Mouse (Mus musculus) limb, embryonic 14.5 days (tissue): ENCODE data around the gene Anks1b. TPM values are rescaled to one million over a fixed set of nuclear protein-coding genes. Genes with fewer than 3 reads are reported as not detected.

Experiments used
- ATAC-seq: fragments of 200-750 bp; cut with Nextera tagmentation; 2 replicates; pipeline ENCODE4 v1.8.0; 2017; ENCODE audit warnings: low read depth, moderate number of reproducible peaks, moderate TSS enrichment; ENCODE audit not compliant: low FRiP score
- DNase-seq: peaks from one replicate; pipeline ENCODE4 v3.0.0-alpha.2; 2015; ENCODE audit warnings: low spot score
- H3K27ac ChIP-seq: fragments of 300-500 bp; sonication (generic); replicated peaks from 2 replicates; pipeline ENCODE4 v1.5.1; 2014; ENCODE audit warnings: low read depth, mild to moderate bottlenecking, low read length, moderate library complexity, mixed read lengths
- H3K27me3 ChIP-seq: fragments of 300-500 bp; sonication (generic); 2 replicates; pipeline ENCODE4 v1.6.1; 2014; ENCODE audit warnings: low read length, mixed read lengths; ENCODE audit not compliant: control insufficient read depth, insufficient read depth
- H3K36me3 ChIP-seq: fragments of 300-500 bp; sonication (generic); 2 replicates; pipeline ENCODE4 v1.6.1; 2014; ENCODE audit warnings: mild to moderate bottlenecking, low read length, moderate library complexity, mixed read lengths; ENCODE audit not compliant: control insufficient read depth, insufficient read depth
- H3K4me1 ChIP-seq: fragments of 300-500 bp; sonication (generic); 2 replicates; pipeline ENCODE4 v1.6.1; 2014; ENCODE audit warnings: antibody characterized with exemption, low read length, mixed read lengths; ENCODE audit not compliant: control insufficient read depth, insufficient read depth
- H3K4me2 ChIP-seq: fragments of 300-500 bp; sonication (generic); replicated peaks from 2 replicates; pipeline ENCODE4 v1.6.1; 2014; ENCODE audit warnings: low read depth, mild to moderate bottlenecking, low read length, moderate library complexity; ENCODE audit not compliant: severe bottlenecking
- H3K4me3 ChIP-seq: fragments of 300-500 bp; sonication (generic); replicated peaks from 2 replicates; pipeline ENCODE4 v1.5.1; 2014; ENCODE audit warnings: low read length
- H3K9ac ChIP-seq: fragments of 300-500 bp; sonication (generic); 2 replicates; pipeline ENCODE4 v1.6.1; 2014; ENCODE audit warnings: mild to moderate bottlenecking, low read depth, low read length, moderate library complexity; ENCODE audit not compliant: severe bottlenecking
- H3K9me3 ChIP-seq: fragments of 300-500 bp; sonication (generic); 2 replicates; pipeline ENCODE4 v1.6.1; 2016; ENCODE audit warnings: low read length; ENCODE audit not compliant: control insufficient read depth
- POLR2A ChIP-seq: fragments of 200-500 bp; IDR thresholded peaks from 2 replicates; pipeline ENCODE4 v1.8.0; 2012; ENCODE audit warnings: inconsistent platforms, mild to moderate bottlenecking, moderate library complexity, borderline replicate concordance; ENCODE audit not compliant: insufficient read depth, insufficient read length; ENCODE audit errors: extremely low read depth
- WGBS: fragments of 180-500 bp; shearing (Covaris S2); extraction: QIAGEN DNeasy Blood & Tissue Kit; methylation state at CpG from one replicate; pipeline ENCODE4 v1.1.7; 2014; 5-methylcytosine and 5-hydroxymethylcytosine counted together
- polyA plus RNA-seq, 2 experiments: library from polyadenylated mRNA; depleted of rRNA in 1 of 2; stranded (reverse) in 1 of 2; unstranded in 1 of 2; fragments of >200 nt; fragmentation: Nextera tagmentation in 1 of 2; extraction: Ambion mirVana in 1 of 2; gene quantifications; 2 replicates each; pipeline versions ENCODE4 v1.2.1 to v1.2.3; 2012 to 2014

Anks1b gene
- polyA plus RNA-seq, 2 experiments: 2.6 to 4.3 TPM

DNA sequence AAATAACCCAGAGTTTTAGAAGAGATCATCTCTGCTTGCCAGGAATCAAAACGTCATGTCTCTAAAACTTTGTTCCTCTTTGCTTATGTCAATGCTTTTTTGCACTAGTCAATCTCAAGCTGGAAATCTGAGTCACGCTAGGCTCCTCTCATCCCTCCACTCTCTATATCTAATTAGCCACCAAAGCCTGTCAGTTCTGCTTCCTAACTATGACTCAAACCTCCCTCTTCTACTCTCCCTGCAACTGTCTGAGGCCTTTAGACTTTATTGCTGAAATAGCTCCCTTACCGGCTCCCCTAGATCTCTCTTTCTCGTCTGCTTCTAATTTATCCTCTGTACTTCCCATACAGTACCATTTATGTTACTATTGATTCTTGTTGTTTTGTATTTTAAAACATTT, 456.5 kb downstream of the Anks1b start:
- H3K9ac ChIP-seq: no peak overlapping the region
- no peak overlapping the region for H3K4me2 ChIP-seq
- no peak for TF ChIP-seq POLR2A
- no peaks in the 10 kb centered on the region for H3K4me1 ChIP-seq
- no peaks in the 10 kb centered on the region for H3K36me3 ChIP-seq
- no peak overlapping the region for H3K27ac ChIP-seq
- ATAC-seq (no peak), DNase-seq (no peak)
- 78% methylated on average over 4 of the region's 4 CpGs for WGBS
- H3K4me3 ChIP-seq: no peak overlapping the region
- no peaks in the 10 kb centered on the region for H3K27me3 ChIP-seq
- no peaks in the 10 kb centered on the region for H3K9me3 ChIP-seq

DNA sequence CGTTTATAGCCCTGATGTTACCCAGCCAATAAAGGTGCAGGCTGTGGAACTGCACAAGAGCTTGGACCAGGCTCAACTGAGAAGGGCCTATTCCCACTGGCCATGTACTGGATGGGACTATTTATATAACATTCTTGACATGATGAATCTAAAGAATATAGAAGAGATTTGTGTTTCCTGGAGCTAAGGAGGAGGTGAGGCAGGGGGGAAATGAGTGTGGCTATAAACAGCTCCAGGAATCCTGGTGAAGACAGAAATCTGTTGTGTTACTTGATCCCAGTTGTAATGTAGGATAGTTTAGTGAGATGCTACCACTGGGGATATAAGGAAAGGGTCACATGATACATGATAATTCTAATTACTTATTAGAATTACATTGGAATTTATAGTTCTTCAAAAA, 472.1 kb downstream of the Anks1b start:
- no peak overlapping the region for H3K4me3 ChIP-seq
- no peak overlapping the region for H3K4me2 ChIP-seq
- WGBS: 55% methylated on average over 1 of the region's 1 CpGs
- no peak for DNase-seq
- H3K4me1 ChIP-seq: no peaks in the 10 kb centered on the region
- H3K9me3 ChIP-seq: no peaks in the 10 kb centered on the region
- no peaks in the 10 kb centered on the region for H3K36me3 ChIP-seq
- no peaks in the 10 kb centered on the region for H3K27me3 ChIP-seq
- no peak overlapping the region for H3K9ac ChIP-seq
- ATAC-seq: no peak
- H3K27ac ChIP-seq: no peak overlapping the region
- no peak for TF ChIP-seq POLR2A

DNA sequence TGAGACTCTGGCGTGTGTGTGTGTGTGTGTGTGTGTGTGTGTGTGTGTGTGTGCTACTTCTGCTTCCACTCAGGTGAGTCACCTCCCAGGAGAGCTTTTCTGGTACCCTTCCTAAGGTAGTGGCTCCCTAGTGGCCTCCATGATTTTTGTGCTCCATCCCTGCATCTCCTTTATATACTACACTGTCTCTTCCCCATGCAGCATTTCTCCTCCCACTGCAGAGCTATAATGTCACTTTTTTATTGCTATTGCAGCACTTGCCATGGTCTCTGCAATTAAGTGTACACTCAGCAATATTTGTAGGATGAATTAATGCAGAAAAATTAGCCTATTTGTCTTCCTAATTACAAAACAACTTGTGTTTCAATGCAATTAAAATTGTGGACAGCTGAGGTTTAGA, 482.9 kb downstream of the Anks1b start:
- Histone ChIP-seq H3K4me1 (no peaks in the 10 kb centered on the region), H3K27ac (no peak overlapping the region), H3K4me3 (no peak overlapping the region), H3K9ac (no peak overlapping the region), H3K9me3 (no peaks in the 10 kb centered on the region), H3K4me2 (no peak overlapping the region), H3K36me3 (no peaks in the 10 kb centered on the region), H3K27me3 (no peaks in the 10 kb centered on the region)
- TF ChIP-seq POLR2A: no peak
- WGBS: 75% methylated on average over 1 of the region's 1 CpGs
- DNase-seq (no peak), ATAC-seq (no peak)

DNA sequence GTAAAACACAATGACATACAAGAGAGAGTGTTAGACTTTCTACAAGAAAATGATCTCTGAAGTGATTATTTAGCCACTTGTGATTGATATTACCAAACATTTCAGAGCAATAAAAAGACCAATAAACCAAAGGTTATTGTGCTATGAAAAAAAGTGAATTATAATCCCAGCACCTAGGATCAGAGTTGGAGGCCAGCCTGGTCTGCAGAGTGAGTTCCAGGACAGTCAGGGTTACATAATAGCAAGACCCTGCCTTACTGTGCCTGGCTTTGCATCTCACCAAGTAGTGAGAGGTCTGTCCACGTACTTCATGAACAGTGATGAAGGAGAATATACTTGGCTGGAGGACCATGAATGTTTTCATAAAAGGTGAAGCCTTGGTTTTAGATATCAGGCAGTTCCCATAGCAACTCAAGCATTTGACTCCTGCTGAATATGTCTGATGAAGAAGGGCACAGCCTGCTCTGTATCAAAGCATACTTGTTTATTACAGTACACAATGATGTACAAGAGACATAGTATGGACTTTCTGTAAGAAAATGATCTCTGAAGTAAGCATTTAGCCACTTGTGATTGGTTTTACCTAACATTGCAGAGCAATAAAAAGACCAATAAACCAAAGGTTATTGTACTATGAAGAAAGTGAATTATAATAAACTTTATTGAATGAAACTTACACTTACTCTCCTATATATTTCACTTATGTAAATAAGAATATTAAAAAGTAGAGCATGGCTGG, 484.0 kb downstream of the Anks1b start:
- DNase-seq (no peak), ATAC-seq (no peak)
- 55% methylated on average over 1 of the region's 1 CpGs for WGBS
- Histone ChIP-seq H3K9me3 (no peaks in the 10 kb centered on the region), H3K9ac (no peak overlapping the region), H3K4me3 (no peak overlapping the region), H3K27me3 (no peaks in the 10 kb centered on the region), H3K4me2 (no peak overlapping the region), H3K36me3 (no peaks in the 10 kb centered on the region), H3K27ac (no peak overlapping the region), H3K4me1 (no peaks in the 10 kb centered on the region)
- no peak for TF ChIP-seq POLR2A

DNA sequence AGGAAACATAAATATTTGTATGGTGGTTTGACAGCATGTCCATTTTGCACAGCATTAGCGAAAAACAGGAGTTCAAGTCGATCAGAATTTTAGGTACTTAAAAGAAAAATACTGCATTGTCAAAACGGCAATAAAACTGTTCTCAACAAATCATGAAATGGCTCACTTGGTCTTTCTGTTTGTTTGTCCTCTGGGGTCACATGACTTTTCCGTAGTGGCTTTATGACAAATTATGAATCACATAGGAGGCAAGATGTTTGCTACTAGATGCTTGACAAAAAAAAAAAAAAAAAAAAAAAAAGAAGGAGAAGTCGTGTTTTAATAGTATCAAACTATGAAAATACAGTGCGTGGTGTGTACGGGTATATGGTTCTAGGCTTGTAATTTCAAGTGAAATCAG, 495.7 kb downstream of the Anks1b start:
- Histone ChIP-seq H3K4me2 (no peak overlapping the region), H3K27ac (no peak overlapping the region), H3K27me3 (no peaks in the 10 kb centered on the region), H3K36me3 (no peaks in the 10 kb centered on the region), H3K9me3 (no peaks in the 10 kb centered on the region), H3K4me3 (no peak overlapping the region), H3K9ac (no peak overlapping the region), H3K4me1 (no peaks in the 10 kb centered on the region)
- no peak for TF ChIP-seq POLR2A
- DNase-seq (no peak), ATAC-seq (no peak)
- WGBS: 89% methylated on average over 7 of the region's 7 CpGs
